Mouse (Mus musculus) ES-E14 (cell line): ENCODE measurements at regions not wholly inside any gene's neighbourhood (a gene's known extent, or its start where the extent isn't known, plus 50 kb on each side); places are given as distances from the start of the nearest gene placed in this dataset.

Experiments used
- CHD2 ChIP-seq: IDR thresholded peaks from 2 replicates; pipeline ENCODE4 v1.6.1; 2014; ENCODE audit warnings: mild to moderate bottlenecking, low read depth, low read length, inconsistent platforms
- MAFK ChIP-seq: IDR thresholded peaks from 2 replicates; pipeline ENCODE4 v1.6.1; 2014; ENCODE audit warnings: mild to moderate bottlenecking, low read depth, low read length, inconsistent platforms; ENCODE audit not compliant: insufficient read depth
- ZC3H11A ChIP-seq: IDR thresholded peaks from 2 replicates; pipeline ENCODE4 v1.6.1; 2012; ENCODE audit warnings: low read depth, mild to moderate bottlenecking, inconsistent platforms, low read length, borderline replicate concordance
- ZNF384 ChIP-seq: IDR thresholded peaks from 2 replicates; pipeline ENCODE4 v1.6.1; 2012; ENCODE audit warnings: low read depth, low read length, inconsistent platforms

GRCm38 (mm10) chr11:40884509-40884908 is 129.4 kb upstream of the Ccng1 start:
- TF ChIP-seq MAFK, result no peak
- TF ChIP-seq ZNF384, result no peak
- no peak for TF ChIP-seq ZC3H11A
- no peak for TF ChIP-seq CHD2
